Mouse (Mus musculus) liver, embryonic 14.5 days (tissue): ENCODE results near the gene Slc11a2.

Experiments
- CTCF ChIP-seq: IDR thresholded peaks from 2 replicates; pipeline ENCODE4 v1.5.1; 2016; ENCODE audit warnings: antibody characterized with exemption, low read depth, control low read depth
- EP300 ChIP-seq: IDR thresholded peaks from 2 replicates; pipeline ENCODE4 v1.6.1; 2016; ENCODE audit warnings: antibody characterized with exemption, low read depth

GRCm38 (mm10) chr15:100380104-100380503 lies 44.8 kb downstream of the Slc11a2 start:
- TF ChIP-seq CTCF (no peak), EP300 (no peak)
